Mouse (Mus musculus): ENCODE measurements around the gene Kiss1.
"Not testable (repeated sequence)": the region's sequence is repeated elsewhere in the genome, so short reads cannot be mapped to it uniquely, and the experiment has no call there.

Kiss1 gene

DNA sequence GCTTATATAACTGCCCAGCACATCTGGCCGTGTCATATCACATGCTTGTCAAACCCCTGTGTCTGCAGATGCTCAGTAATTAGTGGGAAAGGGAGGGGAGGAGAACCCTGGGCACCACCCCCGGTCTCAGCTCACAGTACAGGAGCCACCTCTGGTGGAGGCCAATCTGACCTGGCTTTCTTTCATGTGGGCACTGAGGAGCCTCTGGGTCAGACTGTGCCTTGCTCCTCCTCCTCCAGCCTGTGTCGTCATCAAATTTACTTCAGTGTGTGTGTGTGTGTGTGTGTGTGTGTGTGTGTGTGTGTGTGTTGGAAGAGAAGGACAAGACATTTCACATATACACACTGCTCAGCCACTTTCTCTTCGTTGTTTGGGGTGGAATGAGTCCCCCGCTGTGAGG, 1.7 kb downstream of the Kiss1 start:
- no peak for DNase-seq

DNA sequence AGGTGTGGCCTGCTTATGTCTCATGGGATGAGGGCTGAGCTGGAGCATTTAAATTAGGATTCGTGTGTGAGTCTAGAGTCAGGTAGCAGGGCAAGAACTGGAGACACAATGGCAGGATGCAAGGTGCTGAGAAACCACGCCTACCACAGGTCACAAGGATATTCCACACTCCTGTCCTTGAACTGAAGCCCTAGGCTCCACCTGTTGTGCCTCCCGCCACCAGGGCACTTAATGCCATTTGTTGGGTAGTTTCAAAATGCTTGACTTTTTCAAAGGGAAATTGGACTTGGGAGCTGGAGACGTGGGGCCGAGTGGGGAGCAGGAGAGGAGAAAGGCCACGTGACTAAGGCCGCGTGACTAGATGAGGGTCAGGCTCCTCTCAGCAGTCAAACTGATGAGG, 4.3 kb downstream of the Kiss1 start:
- DNase-seq = no peak

DNA sequence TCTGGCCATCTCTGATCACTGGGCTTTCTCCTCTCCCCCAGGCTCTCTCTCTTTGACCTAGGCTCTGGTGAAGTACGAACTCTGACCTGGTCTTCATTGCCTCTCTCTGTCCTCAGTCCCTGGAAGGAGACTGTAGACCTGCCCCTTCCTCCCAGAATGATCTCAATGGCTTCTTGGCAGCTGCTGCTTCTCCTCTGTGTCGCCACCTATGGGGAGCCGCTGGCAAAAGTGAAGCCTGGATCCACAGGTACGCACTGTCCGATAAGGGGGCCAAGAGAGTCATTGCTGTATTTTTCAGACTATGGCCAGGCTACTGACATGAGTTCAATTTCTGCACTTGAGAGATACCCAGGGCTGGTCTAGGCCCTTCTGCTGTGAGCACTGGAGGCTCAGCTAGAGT, 5.4 kb downstream of the Kiss1 start:
- DNase-seq = no peak

DNA sequence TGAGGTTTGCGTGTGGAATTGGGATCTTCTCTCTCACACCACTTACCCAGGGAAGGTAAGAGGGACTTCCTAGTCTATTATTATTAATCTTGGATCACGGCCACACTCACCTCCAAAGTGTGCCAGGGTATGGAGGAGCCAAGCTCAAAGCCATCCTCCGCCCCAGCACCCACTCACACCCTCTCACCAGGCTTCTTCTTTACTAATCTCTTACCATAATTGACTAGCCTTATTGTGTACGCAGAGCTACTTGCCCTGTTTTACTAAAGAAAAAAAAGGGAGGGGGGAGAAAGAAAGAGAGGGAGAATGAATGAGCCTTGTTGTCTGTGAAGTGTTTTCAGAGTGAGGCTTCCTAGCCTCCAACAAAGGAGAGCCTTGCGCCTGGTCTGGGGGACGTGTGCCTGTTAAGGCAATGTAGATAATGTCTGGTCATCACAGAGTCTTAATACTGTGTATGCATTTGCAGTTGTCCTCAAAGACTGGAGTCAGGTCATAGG, 6.7 kb downstream of the Kiss1 start:
- DNase-seq = no peak

DNA sequence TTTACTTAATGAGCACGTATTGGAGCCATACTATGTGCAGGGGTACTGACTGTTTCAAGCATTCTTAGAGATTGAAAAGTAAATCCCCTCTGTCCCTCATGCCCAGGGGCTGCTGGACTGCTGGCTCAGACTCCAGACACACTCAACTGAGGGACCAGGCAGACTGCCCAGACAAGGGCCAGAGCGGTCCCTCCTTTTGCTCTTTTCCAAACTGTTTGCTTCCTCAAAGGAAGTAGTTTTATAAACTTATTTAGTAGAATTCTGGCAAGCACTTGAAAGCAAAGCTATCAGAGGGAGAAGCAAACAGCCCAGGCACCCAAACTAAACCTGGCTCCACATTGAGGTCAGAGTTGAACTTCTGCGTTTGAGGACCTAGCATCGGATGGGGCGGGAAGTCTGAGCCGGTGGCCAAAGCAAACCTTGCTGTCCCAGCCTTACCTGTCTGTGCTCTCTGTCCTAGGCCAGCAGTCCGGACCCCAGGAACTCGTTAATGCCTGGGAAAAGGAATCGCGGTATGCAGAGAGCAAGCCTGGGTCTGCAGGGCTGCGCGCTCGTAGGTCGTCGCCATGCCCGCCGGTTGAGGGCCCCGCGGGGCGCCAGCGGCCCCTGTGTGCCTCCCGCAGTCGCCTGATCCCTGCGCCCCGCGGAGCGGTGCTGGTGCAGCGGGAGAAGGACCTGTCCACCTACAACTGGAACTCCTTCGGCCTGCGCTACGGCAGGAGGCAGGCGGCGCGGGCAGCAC, 7.4 kb downstream of the Kiss1 start:
- DNase-seq = no peak

DNA sequence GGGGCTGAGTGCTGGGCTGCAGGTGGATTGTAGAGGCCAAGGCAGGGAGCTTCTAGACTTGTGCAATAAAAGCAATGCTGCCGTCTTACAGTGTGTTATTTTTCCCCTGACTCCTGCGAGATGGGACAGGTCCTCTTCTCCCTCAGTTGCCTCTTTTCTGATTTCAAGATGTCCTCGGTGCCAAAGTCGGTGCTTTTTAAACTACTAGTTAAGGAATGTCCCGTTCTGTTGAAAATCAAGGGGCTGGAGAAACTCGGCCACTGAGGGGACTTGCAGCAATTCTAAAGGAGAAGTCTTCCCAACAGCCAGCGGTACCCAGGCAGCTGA, 7.9 kb downstream of the Kiss1 start:
- no peak for DNase-seq

DNA sequence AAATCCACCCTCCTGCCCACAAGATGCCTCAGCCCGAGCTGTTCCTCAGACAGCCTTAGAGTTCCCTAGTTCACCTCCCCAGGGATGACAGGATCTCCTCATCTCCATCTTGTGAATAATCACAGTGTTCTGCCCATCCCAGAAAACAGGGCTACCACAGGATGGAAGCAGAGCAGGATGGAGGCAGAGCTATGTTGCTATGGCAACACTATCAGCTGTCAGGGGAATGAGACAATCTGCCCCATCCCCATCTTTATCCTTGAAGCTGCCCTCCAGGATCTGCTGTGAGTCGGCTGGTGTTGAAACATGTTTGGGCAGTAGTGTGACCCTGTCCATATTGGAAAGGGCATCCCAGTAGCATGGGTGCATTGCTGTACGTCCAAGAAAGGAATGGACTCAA, 9.5 kb downstream of the Kiss1 start:
- DNase-seq = no peak

DNA sequence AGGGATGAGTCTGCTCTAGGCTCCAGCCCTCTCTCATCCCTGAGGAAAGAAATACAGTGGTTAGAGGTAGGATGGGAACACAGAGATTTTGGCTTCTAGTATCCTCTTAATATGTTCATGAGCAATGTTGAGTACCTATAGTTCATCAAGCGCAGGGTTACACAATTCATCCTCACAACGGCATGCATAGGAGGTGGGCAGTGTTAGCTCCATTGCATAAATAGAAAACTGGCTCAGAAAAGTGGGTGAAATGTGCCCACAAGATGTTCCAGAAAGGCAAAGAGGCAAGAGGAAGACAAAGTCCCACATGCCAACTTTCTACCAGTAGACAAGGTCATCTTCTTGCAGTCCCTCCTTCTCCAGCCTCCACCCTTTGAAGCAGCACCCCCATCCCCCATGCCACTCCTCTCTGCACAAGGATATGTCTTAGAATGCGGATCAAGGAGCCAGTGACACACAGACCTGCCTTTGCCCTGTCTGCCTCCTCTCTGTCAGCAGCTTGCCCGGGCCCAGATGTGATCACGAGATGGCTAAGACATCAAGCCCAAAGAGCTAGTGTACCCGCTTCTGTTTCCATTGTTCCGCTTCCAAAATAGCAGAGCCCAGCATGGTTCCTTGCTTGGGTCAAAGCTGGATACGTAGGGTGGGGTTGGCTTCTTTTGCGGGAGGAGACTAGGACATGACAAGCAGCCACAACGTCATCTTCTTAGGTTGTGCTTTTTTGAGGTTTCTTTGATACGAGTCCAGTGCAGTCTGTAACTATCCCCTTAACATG, 11.2 kb downstream of the Kiss1 start:
- DNase-seq = no peak

DNA sequence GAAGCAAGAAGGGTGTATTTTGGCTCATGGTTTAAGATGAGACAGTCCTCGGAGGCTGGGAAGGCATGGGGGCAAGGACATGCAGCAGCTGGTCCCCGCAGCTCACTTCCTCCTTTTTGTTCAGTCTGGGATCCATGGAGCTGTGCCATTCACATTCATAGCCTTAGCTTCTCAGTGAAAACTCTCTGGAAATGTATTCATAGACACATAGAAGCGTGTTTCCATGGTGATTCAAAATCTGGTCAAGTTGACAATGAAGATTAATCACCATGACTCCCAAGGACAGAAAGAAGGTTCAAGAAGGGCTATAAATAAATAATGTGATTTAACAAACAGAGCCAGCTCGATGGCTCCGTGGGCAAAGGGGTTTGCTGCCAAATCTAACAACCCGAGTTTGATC, 12.3 kb downstream of the Kiss1 start:
- no peak for DNase-seq

DNA sequence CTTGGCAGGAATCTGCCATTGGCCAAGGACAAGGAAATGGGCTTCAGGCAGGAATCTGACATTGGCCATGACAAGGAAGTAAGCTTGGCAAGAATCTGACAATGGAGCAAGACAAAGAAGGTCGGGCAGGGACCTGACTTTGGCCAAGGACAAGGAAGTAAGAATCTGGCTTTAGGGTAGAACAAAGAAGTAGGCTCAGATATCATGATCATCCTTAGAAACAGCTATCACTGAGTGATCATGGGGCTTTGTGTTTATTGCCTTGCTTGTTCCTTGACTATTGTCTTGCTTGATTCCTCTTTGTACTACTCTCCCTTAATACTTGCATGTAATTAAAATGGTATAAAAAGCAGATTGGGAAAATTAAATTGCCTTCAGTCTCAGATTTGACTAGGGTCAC, 18.7 kb downstream of the Kiss1 start:
- DNase-seq = not testable (repeated sequence)

DNA sequence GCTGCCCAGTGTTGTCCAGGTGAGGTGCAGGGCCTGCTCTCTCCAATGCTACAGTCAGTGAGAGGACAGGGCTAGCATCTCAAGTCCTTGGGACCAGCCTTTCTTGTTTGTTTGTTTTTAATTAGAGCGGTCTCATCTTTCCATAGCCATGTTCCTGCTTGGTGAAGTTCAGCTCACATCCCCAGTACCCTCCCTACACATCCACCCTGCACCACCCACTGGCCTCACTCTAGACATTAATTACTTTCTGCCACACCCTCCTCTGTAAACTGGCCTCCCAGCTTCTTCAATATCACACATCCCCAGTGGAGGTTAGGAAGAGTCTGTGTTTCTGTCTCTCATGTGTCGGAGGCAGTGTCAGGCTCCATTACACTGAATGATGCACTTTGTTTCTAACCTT, 22.7 kb downstream of the Kiss1 start:
- DNase-seq = no peak

DNA sequence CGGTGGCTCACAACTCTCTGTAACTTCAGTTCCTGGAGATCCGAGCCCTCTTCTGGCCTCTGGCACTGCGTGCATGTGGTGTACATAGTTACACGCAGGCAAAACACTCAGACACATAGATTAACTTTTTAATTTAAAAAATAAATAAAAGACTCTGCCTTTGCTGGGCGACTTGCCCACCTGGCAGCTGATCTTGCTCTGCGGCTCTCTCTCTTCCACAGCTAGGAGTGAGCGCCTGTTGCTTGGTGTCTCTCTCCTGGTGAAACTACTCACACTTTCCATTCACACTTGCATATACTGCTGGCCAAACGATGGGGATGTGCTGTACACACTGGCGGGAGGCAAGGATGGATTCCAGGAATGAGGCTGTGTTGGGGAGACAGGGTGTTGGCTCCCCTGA, 24.9 kb downstream of the Kiss1 start:
- DNase-seq = no peak

DNA sequence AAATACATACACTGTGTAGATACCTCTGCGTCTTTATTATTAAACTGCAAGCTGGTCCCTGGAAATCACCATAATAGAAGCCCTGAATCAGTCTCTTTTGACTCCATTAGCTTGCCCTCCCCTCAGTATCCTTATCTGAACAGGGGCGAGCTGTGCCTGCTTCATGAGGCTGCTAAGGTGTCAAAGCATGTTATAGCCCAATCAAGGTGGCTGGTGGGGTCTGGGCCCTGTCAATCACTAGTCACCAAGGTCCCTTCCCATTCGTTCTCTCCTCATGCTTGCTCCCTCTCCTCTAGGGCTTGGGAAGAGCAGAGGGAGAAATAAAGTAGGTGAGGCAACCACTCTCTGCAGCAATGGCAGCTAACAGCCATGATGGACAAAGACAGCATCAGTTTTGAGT, 25.6 kb downstream of the Kiss1 start:
- DNase-seq = no peak

DNA sequence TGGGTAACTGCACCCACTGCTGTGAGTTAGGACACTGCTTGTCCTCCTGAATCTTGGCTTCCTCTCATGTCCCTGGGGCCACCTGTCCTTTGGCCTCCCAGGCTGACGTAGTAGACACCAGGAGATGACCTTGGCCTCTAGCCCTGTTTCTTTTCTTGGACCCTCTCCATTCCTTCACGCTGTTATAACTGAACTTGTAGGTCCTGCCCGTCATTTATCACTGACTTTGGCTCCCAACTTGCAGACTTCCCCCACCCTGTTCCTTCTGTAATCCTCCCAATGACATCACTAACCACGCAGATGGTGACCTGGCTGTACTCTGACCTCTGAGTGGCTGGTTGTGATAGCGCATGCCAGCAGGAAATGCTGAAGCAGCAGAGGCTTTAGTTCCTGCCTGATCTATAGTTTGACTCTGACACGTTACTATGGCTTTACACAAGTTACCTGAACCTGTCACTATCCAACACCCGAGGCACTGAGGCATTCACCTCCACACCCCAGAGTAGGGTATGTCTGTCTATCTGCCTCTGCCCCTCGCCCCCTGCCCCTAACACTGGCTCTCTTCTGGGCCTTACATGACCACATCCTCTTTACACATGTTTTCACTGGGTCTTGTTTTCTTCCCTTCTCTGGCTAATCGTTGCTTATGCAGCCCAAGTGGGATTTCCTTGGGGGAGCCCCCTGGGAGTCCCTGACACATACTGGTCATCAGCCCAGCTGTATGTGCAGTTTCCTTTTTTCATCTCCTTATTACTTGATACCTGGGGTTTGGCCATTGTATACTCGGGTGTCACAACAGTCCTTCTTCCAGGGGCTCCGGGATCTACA, 26.2 kb downstream of the Kiss1 start:
- peak; percentile 70 to 72 for DNase-seq

DNA sequence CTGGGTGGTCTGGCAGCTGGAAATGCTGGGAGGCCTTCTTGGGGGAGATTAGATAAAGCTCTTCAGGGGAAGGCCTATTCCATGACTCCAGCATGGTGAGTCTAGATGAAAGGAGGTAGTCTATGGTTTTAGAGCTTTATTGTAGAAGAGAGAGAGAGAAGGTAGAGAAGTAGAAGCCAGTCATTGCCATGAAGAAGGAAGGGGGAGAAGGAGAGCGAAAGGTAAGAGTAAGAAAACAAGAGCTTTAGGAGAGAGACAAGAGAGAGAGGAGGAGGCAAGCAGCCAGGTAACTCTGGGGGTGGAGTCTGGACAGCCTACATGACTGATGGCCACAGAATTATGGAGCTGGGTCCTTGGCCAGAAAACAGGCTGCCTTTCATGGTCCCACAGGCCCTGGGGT, 28.5 kb downstream of the Kiss1 start, which contains the start of gene Ren1:
Gene Ren1, plus strand, starts transcription at position 301 of the 400 bp plus-strand sequence.
- no peak for DNase-seq

DNA sequence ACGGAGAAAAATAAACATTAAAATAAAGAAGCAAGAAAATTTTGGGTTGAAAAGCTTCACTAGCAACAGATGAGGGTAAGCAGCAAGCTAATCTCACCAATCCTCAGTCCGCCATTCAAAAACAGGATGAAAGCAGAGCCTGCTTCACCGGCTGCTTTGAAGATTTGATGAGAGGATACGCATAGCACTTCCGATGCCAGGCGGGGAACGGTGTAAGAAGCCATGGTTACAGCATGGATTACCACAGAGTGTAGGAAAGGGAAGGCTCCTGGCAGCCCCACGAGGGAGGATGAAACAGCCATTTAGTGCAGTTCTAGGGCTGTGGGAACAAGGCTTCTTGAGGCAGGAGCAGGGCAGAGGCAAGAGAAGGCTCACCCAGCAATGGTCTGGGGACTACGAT, 30.1 kb downstream of the Kiss1 start:
- DNase-seq = no peak

DNA sequence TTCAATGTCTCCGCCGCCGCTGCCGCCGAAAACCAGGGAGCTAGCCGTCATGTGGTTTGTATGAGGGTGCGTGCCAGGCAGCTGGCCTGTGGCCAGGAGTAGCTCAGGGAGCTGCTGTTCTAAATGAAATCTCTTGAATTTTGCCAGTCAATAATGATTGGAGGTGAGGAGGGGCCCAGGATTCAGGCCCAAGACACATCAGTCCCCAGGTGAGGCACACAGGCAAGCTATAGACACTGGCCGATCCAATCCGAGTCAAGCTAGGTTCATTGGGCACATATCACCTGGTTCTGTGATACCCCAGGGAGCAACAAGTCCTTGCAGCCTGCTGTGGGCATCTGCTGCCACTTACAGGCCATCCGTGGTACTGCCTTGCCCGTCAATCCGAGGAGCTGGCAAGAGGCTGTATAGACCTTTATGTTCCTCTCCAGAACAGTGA, 31.7 kb downstream of the Kiss1 start:
- DNase-seq = peak; percentile 88 to 90

DNA sequence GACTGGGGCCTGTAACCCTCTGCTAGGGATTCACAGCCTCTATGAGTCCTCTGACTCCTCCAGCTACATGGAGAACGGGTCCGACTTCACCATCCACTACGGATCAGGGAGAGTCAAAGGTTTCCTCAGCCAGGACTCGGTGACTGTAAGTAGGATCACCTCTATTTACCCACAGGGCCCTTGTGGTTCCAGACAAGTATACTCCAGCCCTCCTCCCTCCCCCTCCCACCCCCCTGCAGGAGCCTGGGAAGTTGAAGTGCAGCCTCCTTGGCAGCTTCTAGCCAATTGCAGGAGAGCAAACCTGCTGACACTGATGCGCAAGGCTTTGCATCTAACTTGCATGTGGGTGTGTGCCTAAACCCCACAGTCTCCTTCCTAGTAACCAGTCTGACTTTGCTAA, 33.8 kb downstream of the Kiss1 start:
- DNase-seq = no peak

DNA sequence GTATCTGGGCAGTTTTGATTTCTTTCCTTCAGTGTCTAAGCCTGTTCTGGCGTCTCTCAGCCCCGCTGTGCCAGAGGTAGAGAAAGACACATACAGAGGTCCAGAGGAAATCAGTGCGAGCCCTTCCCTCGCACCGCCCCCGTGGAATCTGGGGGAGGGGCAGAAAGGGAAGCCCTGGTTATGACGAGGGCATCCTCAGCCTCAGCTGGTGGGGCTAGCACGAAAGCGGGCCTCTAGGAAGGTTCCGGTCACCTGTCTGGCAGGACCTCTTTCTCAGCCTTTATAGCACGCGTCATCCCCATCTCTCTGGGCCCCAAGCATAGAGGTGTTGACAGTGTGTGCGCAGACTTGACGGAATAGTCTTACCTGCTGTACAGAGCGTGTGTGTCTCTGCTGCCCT, 34.2 kb downstream of the Kiss1 start:
- DNase-seq = no peak

DNA sequence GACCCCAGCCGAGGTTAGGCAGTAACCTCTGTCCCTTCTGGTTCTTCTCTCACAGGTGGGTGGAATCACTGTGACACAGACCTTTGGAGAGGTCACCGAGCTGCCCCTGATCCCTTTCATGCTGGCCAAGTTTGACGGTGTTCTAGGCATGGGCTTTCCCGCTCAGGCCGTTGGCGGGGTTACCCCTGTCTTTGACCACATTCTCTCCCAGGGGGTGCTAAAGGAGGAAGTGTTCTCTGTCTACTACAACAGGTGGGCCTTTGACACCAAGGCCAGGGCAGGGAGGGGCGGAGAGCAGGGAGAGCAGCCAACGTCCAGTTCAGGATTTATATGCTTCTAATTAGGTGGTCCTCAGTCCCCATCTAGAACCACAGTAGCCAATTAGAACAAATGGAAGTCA, 34.7 kb downstream of the Kiss1 start:
- DNase-seq = peak; percentile 62 to 70

DNA sequence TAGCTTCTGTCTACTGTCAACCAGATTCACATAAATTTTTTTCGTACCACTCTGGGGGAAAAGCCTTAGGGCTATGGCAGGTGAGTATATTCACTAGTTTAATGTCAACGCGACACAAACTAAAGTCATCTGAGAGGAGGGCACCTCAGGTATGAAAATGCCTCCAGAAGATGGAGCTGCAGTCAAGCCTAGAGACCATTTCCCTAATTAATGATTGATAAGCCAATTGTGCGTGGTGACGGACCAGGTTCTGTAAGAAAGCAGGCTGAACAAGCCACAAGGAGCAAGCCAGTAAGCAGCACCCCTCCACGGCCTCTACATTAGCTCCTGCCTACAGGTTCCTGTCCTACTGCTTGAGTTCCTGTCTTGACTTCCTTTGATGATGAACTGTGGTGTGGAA, 39.3 kb downstream of the Kiss1 start:
- DNase-seq = no peak

DNA sequence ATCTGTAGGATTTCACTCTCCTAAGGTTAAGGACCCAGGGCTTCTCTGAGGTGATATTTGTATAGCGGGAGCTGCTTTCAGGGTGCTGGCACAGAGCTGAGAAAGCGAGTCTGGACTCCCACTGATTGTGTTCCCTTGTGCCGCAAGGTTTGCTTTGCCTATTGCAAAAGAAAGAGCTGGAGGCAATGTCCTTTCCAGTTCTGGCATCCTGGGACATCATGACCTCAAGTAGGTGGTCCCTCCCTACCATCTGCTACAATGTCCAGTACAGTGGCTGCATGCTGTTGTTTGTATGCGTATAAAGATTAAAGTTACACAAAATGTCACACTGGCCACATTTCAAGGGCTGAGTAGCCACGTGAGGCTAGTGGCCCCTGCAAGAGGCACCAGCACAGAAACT, 40.4 kb downstream of the Kiss1 start:
- DNase-seq = no peak

DNA sequence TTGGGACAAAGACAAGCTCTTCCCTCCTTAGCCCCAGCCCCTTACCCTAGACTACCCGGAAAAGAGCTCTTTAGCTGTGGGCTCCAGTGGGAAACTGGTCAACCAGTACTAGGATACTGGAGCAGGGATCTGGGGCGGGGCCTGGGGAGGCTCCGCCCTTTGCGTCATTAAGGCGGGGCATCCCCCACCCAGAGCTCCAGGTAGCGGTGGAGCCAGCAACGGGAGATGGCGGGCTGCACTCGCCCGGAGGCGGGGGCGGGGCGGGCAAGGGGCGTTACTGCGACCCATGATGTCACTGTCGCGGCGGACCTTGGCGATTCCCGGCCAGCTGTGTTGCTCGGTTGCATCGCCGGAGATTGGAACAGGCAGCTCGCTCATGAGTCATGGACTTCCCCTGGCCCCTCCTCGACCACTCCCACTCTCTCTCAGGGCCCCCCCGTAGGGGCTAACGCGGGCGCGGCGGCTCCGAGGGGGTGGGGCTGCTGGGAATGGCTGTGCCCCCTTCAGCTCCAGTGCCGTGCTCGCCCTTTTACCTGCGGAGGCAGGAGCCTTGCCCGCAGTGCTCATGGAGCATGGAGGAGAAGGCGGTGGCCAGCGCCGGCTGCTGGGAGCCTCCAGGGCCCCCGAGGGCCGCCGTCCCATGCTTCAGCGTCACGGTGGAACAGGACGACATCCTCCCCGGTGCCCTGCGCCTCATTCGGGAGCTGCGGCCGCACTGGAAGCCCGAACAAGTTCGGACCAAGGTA, 41.8 kb downstream of the Kiss1 start, which contains the start of gene Etnk2:
Gene Etnk2, plus strand, starts transcription at position 297 of the 746 bp plus-strand sequence.
- peak; percentile 76 to 81 for DNase-seq
